Mouse (Mus musculus) embryonic facial prominence, embryonic 12.5 days (tissue): ENCODE measurements at regions not wholly inside any gene's neighbourhood (a gene's known extent, or its start where the extent isn't known, plus 50 kb on each side); places are given as distances from the start of the nearest gene placed in this dataset.

Experiments used
- ATAC-seq: fragments of 200-750 bp; cut with Nextera tagmentation; 2 replicates; pipeline ENCODE4 v1.8.0; 2017; ENCODE audit not compliant: insufficient number of reproducible peaks, insufficient read depth, low FRiP score, low TSS enrichment
- H3K27ac ChIP-seq: fragments of 300-500 bp; sonication (generic); 2 replicates; pipeline ENCODE4 v1.5.1; 2016; ENCODE audit warnings: mild to moderate bottlenecking
- H3K27me3 ChIP-seq: fragments of 300-500 bp; sonication (generic); 2 replicates; pipeline ENCODE4 v1.6.1; 2016; ENCODE audit warnings: mild to moderate bottlenecking, moderate library complexity
- H3K36me3 ChIP-seq: fragments of 300-500 bp; sonication (generic); 2 replicates; pipeline ENCODE4 v1.6.1; 2016; ENCODE audit warnings: mild to moderate bottlenecking
- H3K4me1 ChIP-seq: fragments of 300-500 bp; sonication (generic); 2 replicates; pipeline ENCODE4 v1.6.1; 2016
- H3K4me2 ChIP-seq: fragments of 300-500 bp; sonication (generic); replicated peaks from 2 replicates; pipeline ENCODE4 v1.6.1; 2016; ENCODE audit warnings: mild to moderate bottlenecking, moderate library complexity
- H3K4me3 ChIP-seq: fragments of 300-500 bp; sonication (generic); 2 replicates; pipeline ENCODE4 v1.5.1; 2016; ENCODE audit warnings: mild to moderate bottlenecking
- H3K9ac ChIP-seq: fragments of 300-500 bp; sonication (generic); 2 replicates; pipeline ENCODE4 v1.6.1; 2016; ENCODE audit warnings: mild to moderate bottlenecking, moderate library complexity
- H3K9me3 ChIP-seq: fragments of 300-500 bp; sonication (generic); 2 replicates; pipeline ENCODE4 v1.6.1; 2016; ENCODE audit warnings: mild to moderate bottlenecking, moderate library complexity
- WGBS: fragments of 180-500 bp; shearing (Covaris S2); methylation state at CpG from one replicate; pipeline ENCODE4 v1.1.7; 2016; 5-methylcytosine and 5-hydroxymethylcytosine counted together

GRCm38 (mm10) chr13:53900406-53901025, 155.0 kb downstream of the Drd1 start:
- no peaks in the 10 kb centered on the region for H3K27me3 ChIP-seq
- no peaks in the 10 kb centered on the region; the same call in 1 of the 2 replicates for H3K4me1 ChIP-seq
- H3K27ac ChIP-seq, result no peak overlapping the region
- no peak overlapping the region for H3K4me2 ChIP-seq
- no peak for ATAC-seq
- WGBS, result 83% methylated on average over 3 of the region's 3 CpGs
- no peaks in the 10 kb centered on the region for H3K9me3 ChIP-seq
- H3K4me3 ChIP-seq, result no peak overlapping the region
- no peaks in the 10 kb centered on the region for H3K36me3 ChIP-seq
- H3K9ac ChIP-seq, result no peak overlapping the region

GRCm38 (mm10) chr13:53898351-53898750, 157.2 kb downstream of the Drd1 start:
- Histone ChIP-seq H3K27me3 (no peaks in the 10 kb centered on the region), H3K9ac (no peak overlapping the region), H3K9me3 (no peaks in the 10 kb centered on the region), H3K27ac (no peak overlapping the region), H3K4me2 (no peak overlapping the region), H3K4me1 (no peaks in the 10 kb centered on the region), H3K36me3 (no peaks in the 10 kb centered on the region), H3K4me3 (no peak overlapping the region)
- WGBS, result 67% methylated on average over 10 of the region's 10 CpGs
- no peak for ATAC-seq

GRCm38 (mm10) chr13:53897176-53897575, 158.3 kb downstream of the Drd1 start:
- Histone ChIP-seq H3K4me3 (no peak overlapping the region), H3K9me3 (no peaks in the 10 kb centered on the region), H3K27ac (no peak overlapping the region), H3K4me1 (no peaks in the 10 kb centered on the region), H3K36me3 (no peaks in the 10 kb centered on the region), H3K9ac (no peak overlapping the region), H3K4me2 (no peak overlapping the region), H3K27me3 (no peaks in the 10 kb centered on the region)
- WGBS, result 94% methylated on average over 2 of the region's 2 CpGs
- ATAC-seq, result no peak

GRCm38 (mm10) chr13:53888411-53888810, 167.1 kb downstream of the Drd1 start:
- ATAC-seq, result no peak
- no peak overlapping the region for H3K9ac ChIP-seq

GRCm38 (mm10) chr13:53885756-53886155, 169.7 kb downstream of the Drd1 start:
- Histone ChIP-seq H3K4me1 (peaks cover 2% of the 10 kb centered on the region; the same call in 1 of the 2 replicates), H3K9ac (no peak overlapping the region), H3K27me3 (no peaks in the 10 kb centered on the region), H3K27ac (no peak overlapping the region), H3K4me2 (no peak overlapping the region), H3K4me3 (no peak overlapping the region), H3K36me3 (no peaks in the 10 kb centered on the region), H3K9me3 (no peaks in the 10 kb centered on the region)
- no peak for ATAC-seq
- WGBS, result 84% methylated on average over 10 of the region's 10 CpGs

More at GRCm38 (mm10) chr13:53888411-53888810, 167.1 kb downstream of the Drd1 start:
- H3K27me3 ChIP-seq, result no peaks in the 10 kb centered on the region
- H3K4me1 ChIP-seq, result no peaks in the 10 kb centered on the region
- H3K36me3 ChIP-seq, result no peaks in the 10 kb centered on the region
- H3K27ac ChIP-seq, result no peak overlapping the region
- H3K4me3 ChIP-seq, result no peak overlapping the region
- no peak overlapping the region for H3K4me2 ChIP-seq
- H3K9me3 ChIP-seq, result no peaks in the 10 kb centered on the region
- 92% methylated on average over 3 of the region's 3 CpGs for WGBS

- no peak overlapping the region for H3K9ac ChIP-seq
Measured at GRCm38 (mm10) chr13:53883206-53883605, 172.3 kb downstream of the Drd1 start.

GRCm38 (mm10) chr13:53880466-53881250, 174.8 kb downstream of the Drd1 start:
- Histone ChIP-seq H3K9ac (no peak overlapping the region), H3K9me3 (0 out of 2 replicates have a peak, but pooled peaks cover 3% of the 10 kb centered on the region), H3K4me2 (no peak overlapping the region), H3K36me3 (no peaks in the 10 kb centered on the region), H3K27me3 (no peaks in the 10 kb centered on the region), H3K4me1 (peaks cover 7% of the 10 kb centered on the region; the same call in 1 of the 2 replicates), H3K27ac (no peak overlapping the region), H3K4me3 (no peak overlapping the region)
- 36% methylated on average over 10 of the region's 10 CpGs for WGBS
- no peak for ATAC-seq

More at GRCm38 (mm10) chr13:53883206-53883605, 172.3 kb downstream of the Drd1 start:
- no peaks in the 10 kb centered on the region for H3K27me3 ChIP-seq
- no peak overlapping the region for H3K4me2 ChIP-seq
- H3K27ac ChIP-seq, result no peak overlapping the region
- 0 out of 2 replicates have a peak, but pooled peaks cover 3% of the 10 kb centered on the region for H3K9me3 ChIP-seq
- H3K4me3 ChIP-seq, result no peak overlapping the region
- ATAC-seq, result no peak
- H3K36me3 ChIP-seq, result no peaks in the 10 kb centered on the region
- peaks cover 7% of the 10 kb centered on the region; the same call in 1 of the 2 replicates for H3K4me1 ChIP-seq
- WGBS, result 78% methylated on average over 6 of the region's 6 CpGs

- no peak overlapping the region for H3K9ac ChIP-seq
- WGBS, result 73% methylated on average over 4 of the region's 4 CpGs
- 0 out of 2 replicates have a peak, but pooled peaks cover 3% of the 10 kb centered on the region for H3K9me3 ChIP-seq
- H3K4me2 ChIP-seq, result no peak overlapping the region
- H3K27ac ChIP-seq, result no peak overlapping the region
- H3K36me3 ChIP-seq, result no peaks in the 10 kb centered on the region
- H3K4me3 ChIP-seq, result no peak overlapping the region
- H3K4me1 ChIP-seq, result peaks cover 3% of the 10 kb centered on the region; the same call in 1 of the 2 replicates
- H3K27me3 ChIP-seq, result no peaks in the 10 kb centered on the region
- ATAC-seq, result no peak
Measured at GRCm38 (mm10) chr13:53875546-53875945, 180.0 kb downstream of the Drd1 start.

GRCm38 (mm10) chr13:53865323-53865722, 190.2 kb downstream of the Drd1 start:
- H3K9ac ChIP-seq, result no peak overlapping the region
- H3K27ac ChIP-seq, result no peak overlapping the region
- WGBS, result 74% methylated on average over 5 of the region's 5 CpGs
- no peak overlapping the region for H3K4me2 ChIP-seq
- H3K9me3 ChIP-seq, result no peaks in the 10 kb centered on the region
- H3K4me1 ChIP-seq, result no peaks in the 10 kb centered on the region
- no peaks in the 10 kb centered on the region for H3K27me3 ChIP-seq
- no peak overlapping the region for H3K4me3 ChIP-seq
- H3K36me3 ChIP-seq, result no peaks in the 10 kb centered on the region
- ATAC-seq, result no peak

- no peak for ATAC-seq
- H3K4me1 ChIP-seq, result no peaks in the 10 kb centered on the region
- no peak overlapping the region for H3K4me2 ChIP-seq
- H3K27ac ChIP-seq, result no peak overlapping the region
- no peaks in the 10 kb centered on the region for H3K27me3 ChIP-seq
- H3K4me3 ChIP-seq, result no peak overlapping the region
- H3K36me3 ChIP-seq, result no peaks in the 10 kb centered on the region
- no peak overlapping the region for H3K9ac ChIP-seq
- no peaks in the 10 kb centered on the region for H3K9me3 ChIP-seq
- 30% methylated on average over 4 of the region's 4 CpGs for WGBS
Measured at GRCm38 (mm10) chr13:53862336-53862735, 193.2 kb downstream of the Drd1 start.

GRCm38 (mm10) chr13:53854196-53854595, 201.3 kb downstream of the Drd1 start:
- H3K9me3 ChIP-seq, result no peaks in the 10 kb centered on the region
- no peak overlapping the region for H3K4me3 ChIP-seq
- H3K36me3 ChIP-seq, result no peaks in the 10 kb centered on the region
- no peaks in the 10 kb centered on the region for H3K4me1 ChIP-seq
- no peak for ATAC-seq
- no peaks in the 10 kb centered on the region for H3K27me3 ChIP-seq
- H3K9ac ChIP-seq, result no peak overlapping the region
- no peak overlapping the region for H3K27ac ChIP-seq
- no peak overlapping the region for H3K4me2 ChIP-seq
- WGBS, result 63% methylated on average over 2 of the region's 2 CpGs

GRCm38 (mm10) chr13:53850146-53850545, 205.4 kb downstream of the Drd1 start:
- ATAC-seq, result no peak
- Histone ChIP-seq H3K9me3 (no peaks in the 10 kb centered on the region), H3K27ac (no peak overlapping the region), H3K4me2 (no peak overlapping the region), H3K9ac (no peak overlapping the region), H3K4me3 (no peak overlapping the region), H3K27me3 (no peaks in the 10 kb centered on the region), H3K36me3 (no peaks in the 10 kb centered on the region), H3K4me1 (no peaks in the 10 kb centered on the region)
- 76% methylated on average over 9 of the region's 9 CpGs for WGBS
